Mouse (Mus musculus) ovary, postnatal 36 days (tissue): Measurements from ENCODE around the gene Mn1.
A peak's percentile ranks its signal among the peaks of the same experiment; 100 is the strongest.

ENCODE experiments used
- DNase-seq: peaks from one replicate; pipeline ENCODE4 v3.0.0; 2022; ENCODE audit warnings: low spot score, mixed read lengths

Mn1 gene

DNA sequence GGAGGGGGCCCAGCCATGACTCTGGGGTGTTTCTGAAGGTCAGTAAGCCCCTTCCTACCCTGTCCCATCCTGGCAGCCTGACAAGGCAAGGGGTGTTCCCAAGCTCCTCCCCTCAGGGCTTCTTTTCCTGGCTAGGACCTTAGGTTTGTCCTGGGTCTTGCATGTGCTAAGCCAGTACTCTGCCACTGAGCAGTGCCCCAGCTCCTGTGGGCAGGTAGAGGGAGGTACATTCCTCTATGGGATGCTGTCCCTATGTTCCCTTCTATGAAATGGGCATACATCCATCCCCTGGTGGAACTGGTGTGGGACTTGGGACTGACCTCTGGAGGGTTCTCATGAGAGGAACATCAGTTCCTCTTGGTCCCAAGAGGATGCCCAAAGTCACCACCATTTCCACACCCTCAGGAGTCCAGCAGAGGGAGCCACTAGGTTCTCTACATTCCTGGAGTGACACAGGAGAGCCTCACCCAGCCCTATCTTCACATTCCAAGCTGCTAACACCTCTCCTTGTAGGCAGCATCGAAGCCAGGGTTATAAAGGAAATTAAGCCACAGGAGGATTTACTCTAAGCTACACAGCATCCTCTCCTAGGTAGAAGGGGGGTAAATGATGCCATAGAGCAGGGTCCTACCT, 7.6 kb upstream of the Mn1 start:
- no peak for DNase-seq

DNA sequence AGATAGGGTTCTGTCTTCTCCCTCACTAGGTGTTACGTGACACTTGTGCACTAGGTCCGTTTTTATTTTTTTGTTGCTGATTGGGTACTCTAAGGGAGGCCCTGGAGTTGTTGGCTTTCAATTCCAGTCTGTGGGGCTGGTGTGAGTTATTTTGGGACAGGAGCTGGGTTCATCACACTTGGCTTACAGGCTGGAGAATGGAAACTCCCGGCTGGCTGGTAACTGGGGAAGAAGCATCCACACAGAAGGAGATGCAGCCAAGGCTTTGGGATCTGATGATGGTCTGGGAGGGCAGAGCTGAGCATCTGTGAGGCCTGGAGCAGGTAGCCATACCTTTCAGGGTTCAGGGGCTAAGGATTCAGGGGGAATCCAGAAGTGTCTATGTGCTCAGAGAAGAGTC, 6.5 kb upstream of the Mn1 start:
- DNase-seq: no peak

DNA sequence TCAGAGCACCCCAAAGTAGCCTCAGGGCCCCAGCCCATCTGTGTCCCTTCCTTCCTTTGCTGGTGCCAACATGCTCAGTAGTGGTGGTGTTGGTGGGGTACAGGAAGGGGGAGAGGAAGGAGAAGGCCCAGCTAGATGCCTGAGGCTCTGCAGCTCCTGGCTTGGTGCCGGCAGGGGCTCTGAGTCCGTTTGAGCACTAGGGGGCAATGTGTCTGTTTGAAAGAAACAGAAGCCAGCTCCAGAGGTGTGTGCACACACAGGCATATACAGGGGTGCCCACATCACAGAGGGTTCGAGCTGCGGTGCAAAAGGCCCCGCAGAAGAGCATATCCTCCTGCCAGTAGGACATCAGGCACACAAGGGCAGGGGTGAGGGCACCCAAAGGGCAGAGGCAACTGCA, 3.0 kb upstream of the Mn1 start:
- DNase-seq: peak; percentile 73

DNA sequence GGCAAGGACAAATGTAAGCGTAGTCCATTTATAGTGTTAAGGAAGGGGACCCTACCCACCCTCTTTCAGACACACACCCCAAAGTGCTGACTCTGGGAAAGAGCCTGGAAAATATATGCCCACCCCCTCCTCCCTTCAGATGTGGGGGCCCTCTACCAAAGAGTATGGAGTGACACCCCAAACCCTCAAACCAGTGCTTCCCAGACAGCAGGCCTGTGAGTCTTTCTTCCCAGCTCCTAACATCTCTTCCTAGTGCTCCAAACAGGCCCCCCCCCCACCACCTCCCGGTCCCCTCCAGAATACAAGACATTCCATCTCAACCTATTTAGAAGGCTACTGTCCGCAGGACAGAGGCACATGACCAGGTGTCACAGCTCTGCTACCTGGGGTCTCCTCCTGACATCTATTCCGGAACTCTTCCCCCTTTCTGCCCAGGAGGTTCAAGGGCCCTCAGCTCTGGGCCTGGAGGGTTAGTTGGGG, 2.4 kb upstream of the Mn1 start:
- no peak for DNase-seq

DNA sequence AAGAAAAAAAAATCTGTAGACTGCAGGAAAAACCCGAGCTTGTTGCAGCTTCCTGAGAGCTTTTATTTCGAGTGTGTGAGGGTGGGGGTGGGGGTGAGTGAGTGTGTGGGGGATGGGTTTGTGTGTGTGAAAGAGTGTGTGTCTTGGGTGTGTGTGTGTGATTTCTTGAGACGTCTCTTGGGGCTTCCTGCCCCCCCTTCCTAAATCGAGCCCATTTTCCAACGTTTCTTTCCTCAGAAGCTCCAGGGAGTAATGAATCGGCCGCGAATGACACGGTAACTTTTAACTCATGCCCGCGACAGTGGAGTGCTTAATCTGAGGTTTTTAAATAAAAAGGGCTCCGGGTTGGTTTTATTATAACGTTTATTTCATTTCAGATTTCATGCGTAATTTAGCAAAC, 1.6 kb upstream of the Mn1 start:
- DNase-seq: no peak

DNA sequence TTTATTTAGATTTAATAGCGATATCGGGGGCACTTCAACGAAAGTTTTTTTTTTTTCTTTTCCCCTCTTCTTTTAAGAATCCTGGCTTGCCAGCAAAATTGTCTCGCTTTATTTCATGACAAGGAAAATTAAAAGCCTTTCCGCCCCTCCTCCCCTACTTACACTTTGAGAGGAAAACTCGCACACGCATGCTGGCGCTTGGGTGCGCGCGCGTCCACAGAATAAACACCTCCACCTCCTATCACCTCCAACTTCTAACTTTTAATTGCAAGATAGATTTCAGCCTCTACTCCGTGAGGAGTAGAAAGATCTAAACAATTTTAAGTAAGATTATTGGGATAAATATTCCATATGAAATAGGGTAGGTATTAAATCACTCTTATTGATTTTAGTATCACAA, 1.1 kb upstream of the Mn1 start:
- DNase-seq: no peak

DNA sequence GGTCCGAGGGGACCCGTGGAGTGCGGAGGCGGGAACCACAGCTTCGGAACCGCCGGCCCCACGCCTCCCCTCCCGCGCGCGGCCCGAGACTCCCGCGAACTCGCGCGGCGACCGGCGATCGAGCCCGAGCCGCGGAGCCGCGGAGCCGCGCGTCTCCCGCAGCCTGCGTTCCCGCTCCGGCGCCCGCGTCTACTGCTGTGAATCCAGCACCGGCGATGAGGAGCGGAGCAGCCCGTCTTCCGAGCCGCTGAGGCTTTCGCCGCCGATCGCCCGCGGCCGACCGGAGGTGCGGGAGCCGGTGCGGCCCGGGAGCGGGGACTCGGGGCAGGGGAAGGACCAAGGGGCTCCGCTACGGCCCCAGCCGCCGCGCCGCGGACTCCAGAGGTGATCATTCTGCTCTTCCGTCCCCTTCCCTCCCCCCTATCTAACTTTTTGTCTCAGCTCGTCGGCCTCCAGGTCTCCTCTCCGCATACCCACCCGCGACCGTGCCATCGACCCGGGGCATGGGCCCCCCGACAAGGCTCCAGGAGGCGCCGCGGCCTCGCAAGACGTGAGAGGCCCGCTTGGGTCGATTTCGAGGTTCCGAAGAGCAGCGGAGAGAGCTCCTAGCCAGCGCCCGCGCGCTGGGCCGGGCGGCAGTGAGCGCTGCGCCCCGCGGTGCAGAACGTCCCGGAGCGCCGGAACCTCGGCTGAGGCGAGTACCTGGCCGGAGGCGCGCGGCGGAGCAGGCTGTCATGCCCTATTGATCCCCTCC, 393 bp downstream of the Mn1 start:
- peak; percentile 25 for DNase-seq

DNA sequence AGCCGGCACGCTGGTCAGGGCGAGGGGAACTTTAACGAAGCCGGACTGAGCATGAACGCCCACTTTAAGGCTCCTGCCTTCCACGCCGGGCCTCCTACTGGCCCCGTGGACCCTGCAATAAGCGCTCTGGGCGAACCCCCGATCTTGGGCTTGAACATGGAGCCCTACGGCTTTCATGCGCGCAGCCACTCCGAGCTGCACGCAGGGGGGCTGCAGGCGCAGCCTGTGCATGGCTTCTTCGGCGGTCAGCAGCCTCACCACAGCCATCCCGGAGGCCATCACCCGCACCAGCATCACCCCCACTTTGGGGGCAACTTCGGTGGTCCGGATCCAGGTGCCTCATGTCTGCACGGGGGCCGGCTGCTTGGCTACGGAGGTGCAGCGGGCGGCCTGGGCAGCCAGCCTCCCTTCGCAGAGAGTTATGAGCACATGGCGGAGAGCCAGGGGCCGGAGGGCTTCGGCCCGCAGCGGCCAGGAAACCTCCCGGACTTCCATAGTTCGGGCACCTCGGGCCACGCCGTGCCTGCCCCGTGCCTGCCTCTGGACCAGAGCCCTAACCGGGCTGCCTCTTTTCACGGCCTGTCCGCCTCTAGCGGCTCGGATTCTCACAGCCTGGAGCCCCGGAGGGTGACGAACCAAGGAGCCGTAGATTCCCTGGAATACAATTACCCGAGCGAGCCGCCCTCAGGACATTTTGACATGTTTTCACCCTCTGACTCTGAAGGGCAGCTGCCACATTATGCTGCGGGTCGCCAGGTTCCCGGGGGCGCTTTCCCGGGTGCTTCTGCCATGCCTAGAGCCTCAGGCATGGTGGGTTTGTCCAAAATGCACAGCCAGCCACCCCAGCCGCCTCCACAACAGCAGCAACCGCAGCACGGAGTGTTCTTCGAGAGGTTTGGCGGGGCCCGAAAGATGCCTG, 1.3 kb downstream of the Mn1 start:
- peak; percentile 23 for DNase-seq

DNA sequence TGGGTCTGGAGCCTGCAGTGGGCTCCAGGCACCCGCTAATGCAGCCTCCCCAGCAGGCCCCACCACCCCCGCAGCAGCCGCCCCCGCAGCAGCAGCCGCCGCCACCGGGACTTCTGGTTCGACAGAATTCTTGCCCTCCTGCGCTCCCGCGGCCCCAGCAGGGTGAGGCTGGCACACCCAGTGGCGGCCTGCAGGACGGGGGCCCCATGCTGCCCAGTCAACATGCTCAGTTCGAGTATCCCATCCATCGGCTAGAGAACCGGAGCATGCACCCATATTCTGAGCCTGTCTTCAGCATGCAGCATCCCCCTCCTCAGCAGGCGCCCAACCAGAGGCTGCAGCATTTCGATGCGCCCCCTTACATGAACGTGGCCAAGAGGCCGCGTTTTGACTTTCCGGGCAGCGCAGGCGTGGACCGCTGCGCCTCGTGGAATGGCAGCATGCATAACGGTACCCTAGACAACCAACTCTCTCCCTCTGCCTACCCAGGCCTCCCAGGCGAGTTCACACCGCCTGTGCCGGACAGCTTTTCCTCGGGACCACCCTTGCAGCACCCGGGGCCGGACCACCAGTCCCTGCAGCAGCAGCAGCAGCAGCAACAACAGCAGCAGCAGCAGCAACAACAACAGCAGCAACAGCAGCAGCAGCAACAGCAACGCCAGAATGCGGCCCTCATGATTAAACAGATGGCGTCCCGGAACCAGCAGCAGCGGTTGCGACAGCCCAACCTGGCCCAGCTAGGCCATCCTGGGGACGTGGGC, 2.1 kb downstream of the Mn1 start:
- no peak for DNase-seq

DNA sequence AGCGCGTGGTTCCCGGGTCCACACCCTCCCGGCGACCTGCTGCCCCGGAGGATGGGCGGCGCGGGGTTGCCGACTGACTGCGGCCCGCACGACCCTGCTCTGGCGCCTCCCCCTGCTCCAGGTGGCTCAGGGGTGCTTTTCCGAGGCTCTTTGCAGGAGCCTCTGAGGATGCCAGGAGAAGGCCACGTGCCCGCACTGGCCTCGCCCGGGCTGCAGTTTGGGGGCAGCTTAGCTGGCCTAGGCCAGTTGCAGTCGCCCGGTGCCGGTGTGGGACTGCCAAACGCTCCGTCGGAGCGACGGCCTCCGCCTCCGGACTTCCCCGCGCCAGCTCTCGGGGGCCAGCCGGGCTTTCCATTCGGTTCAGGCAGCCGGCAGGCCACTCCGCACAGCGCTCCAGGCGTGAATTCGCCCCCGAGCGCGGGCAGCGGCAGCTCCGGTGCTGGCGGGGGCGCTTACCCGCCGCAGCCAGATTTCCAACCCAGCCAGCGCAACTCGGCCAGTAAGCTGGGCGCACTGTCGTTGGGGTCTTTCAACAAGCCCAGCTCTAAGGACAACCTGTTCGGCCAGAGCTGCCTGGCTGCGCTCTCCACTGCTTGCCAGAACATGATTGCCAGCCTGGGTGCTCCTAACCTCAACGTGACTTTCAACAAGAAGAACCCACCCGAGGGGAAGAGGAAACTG, 3.0 kb downstream of the Mn1 start:
- DNase-seq: no peak

DNA sequence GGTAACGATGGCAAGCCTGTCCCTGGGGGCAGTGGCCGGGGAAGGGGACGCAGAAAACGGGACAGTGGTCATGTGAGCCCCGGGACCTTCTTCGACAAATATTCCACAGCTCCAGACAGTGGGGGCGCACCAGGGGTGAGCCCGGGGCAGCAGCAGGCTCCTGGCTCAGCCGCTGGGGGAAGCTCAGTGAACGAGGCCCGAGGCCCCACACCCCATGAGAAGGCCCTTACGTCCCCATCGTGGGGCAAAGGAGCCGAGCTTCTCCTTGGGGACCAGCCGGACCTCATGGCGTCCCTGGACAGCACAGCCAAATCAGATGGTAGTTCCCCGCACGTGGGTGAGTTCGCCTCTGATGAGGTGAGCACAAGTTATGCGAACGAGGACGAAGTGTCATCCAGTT, 3.7 kb downstream of the Mn1 start:
- DNase-seq: no peak

DNA sequence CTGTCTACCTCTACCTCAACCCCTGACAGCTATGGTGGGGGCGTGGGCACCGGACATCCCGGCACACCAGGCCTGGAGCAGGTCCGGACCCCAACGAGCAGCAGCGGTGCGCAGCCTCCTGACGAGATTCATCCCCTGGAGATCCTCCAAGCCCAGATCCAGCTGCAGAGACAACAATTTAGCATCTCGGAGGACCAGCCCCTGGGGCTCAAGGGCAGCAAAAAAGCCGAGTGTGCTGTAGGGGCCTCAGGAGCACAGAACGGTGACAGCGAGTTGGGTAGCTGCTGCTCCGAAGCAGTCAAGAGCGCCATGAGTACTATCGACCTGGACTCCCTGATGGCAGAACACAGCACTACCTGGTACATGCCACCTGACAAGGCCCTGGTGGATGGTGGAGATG, 4.3 kb downstream of the Mn1 start:
- DNase-seq: no peak

DNA sequence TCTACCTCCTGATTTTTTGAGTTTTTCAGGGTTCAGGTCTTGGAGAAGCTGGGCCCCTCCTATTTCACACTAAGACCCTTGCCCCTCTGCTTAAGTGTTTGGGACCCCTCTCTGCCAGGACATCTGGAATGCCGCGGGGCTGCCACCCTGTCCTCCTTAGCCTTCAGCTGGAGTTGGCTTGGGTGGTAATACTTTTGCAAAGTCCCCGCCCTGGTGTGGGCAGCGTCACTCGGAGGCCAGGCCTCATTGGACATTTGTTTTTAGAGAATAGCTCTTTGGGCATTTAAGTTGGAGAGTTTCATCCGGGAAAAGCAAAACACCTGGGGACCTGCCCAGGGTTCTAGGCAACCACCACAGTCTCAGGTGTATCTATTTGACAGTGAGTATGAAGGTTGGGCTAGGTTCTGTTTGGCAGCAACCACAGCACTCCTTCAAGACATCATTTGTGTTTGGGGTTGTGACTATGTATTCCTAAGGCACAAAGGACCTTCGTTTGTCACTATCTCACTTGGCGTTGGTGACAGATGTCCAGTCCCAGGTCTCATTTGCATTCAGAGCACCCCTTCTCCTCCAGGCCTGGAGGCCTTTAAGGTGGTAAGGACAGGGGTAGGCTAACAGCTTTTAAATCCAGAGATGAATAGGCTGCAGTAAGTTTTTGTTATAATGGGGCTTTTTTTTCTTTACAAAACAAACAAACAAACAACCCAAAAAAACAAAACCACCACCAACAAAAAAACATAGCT, 5.1 kb downstream of the Mn1 start:
- no peak for DNase-seq

DNA sequence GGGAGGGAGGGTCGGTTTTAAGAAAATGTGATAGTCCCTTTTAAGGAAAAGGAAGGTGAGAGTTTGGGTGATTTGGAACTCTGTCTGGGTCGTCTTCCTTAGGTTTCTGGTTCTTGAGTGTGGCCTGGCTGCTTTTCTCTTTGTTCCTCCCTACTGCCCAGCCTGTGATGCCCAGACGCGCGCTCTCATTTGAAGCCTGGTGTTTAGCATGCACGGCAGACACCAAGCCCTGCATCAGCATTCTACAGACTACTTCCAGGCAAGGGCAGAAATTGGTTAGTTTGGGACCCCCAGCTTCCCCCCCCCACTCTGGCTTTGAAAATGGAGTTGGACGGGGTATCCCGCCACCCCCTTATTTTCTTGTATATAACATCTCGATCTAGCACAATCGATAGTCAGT, 5.8 kb downstream of the Mn1 start:
- no peak for DNase-seq

DNA sequence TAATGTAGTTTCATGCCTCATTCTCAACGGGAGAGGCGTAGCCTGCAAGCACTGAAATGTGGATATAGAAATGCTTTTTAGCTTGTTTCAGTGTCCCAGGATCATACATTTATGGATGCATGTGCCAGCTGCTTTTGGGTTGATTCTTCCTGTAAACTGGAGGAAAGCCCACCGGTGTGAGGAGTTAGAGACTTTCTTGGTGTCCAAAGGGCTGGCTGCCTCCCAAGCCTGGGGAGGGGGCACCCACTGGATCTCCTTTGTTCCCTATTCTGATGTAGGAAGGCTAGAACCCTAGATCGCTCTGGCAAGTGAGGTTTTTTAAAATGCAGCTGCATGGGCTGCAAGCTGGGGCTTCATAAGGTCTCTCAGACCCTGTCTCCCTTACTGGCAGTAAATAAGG, 6.5 kb downstream of the Mn1 start:
- no peak for DNase-seq

DNA sequence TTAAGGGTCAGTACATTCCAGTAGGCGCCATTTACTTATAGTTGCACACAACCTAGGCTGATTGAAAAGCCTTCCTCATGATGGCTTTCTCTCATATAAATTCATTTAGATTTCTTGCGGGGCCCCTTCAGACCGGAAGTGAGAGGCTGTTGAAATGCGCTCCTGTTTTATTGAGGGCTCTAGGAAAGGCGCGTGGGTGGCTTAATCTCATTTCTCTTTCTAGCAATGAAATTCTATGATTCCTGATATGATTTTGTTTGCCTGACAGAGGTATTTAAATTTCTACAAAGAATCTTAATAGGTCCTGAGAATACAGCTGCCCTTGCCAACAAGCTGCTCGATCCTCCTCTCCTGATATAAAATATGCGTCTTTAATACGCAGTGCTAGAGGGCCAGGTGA, 8.7 kb downstream of the Mn1 start:
- no peak for DNase-seq

DNA sequence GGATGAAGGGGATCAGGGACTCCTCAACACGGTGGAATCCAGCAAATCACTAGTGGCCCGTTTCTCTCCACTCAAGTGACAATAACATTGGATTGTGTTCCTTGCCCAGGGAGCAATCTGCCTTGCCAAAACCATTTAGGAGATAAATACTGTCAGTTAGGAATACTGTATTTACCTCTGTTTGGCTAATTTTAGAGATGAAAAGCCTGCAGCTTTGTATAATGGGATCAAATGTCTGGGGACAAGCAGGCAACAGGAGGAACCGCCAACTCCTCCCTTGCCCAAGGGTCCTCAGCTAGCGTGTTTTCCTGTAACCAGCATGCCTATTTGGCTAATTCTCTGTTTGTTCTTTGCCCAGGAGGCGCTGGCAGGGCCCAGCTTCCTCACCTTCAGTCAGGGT, 9.1 kb downstream of the Mn1 start:
- DNase-seq: no peak

DNA sequence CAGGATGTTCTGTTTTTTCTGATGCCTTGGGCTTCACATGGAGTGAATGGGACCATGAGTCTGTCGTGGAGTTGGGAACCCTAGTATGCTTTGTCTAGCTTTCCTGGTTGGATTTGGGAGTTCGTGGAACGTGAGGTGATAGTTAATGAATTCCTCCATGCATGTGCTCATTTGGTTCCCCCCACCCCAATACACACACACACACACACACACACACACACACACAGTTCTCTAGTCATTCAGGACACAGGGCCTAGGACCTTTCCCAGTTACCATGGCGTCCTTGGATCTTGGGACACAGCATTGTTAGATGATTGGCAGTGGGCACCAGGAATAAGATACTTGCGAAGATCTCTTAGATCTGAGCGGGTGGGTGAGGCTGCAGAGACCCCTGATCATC, 11.7 kb downstream of the Mn1 start:
- no peak for DNase-seq

DNA sequence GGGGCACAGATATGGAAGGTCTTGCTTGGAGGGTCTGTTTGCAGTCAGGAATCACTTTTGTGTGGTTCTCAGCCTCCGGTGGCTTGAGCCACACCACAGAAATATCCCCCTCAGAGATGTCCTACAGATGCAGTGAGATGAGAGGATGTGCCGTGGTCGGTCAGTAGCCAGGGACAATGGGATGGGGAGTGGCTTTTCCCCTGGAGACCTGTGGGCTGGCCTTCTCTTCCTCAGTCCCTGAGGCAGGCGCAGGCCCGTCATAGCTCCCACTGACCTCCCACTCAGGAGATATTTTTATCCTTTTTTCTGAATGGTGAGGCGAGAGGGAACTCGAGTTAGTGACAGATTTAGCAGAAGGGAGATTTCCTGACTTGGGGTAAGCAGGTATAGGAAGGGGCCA, 12.6 kb downstream of the Mn1 start:
- DNase-seq: no peak

DNA sequence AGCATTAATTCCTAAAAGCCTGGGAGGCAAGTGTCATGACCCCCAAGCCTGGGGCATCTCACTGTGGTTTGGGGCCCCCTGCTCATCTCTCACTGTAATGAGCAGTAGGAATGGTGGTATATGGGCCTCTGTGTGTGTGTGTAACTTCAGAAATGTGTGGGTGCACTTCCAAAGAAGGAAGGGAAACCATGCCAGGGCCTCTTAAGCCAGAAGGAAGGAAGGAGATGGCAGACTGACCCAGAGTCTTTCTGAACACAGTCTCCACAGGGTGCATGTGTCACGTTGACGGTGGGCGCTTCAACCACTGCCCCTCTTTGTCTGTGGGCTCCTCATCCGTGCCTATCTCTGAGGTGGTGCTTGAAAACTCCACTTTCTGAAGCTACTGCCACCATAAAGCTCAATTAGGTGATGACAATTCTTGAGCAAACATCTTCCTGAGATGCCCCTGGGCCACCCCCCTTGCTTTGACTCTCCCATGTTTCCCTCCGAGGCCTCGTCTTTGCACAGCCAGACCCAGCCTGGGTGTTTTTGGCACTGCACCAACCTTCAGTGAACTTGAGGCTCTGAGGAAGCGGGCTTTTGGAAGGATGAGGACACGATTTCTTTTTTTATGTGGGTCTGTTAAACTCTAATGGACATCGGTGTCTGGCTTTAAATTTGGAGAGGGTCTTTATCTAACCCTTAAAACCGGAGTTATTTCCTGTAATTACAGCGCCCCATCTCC, 14.0 kb downstream of the Mn1 start:
- DNase-seq: no peak
